Mouse (Mus musculus) forebrain, embryonic 10.5 days (tissue): ENCODE results near the gene Sgms1. TPM values are rescaled to one million over a fixed set of nuclear protein-coding genes. Genes with fewer than 3 reads are reported as not detected.

Experiments used
- DNase-seq: peaks from one replicate; pipeline ENCODE4 v3.0.0-alpha.2; 2017; ENCODE audit warnings: low spot score; ENCODE audit errors: extremely low spot score
- H3K27ac ChIP-seq: fragments of 300-500 bp; sonication (generic); 2 replicates; pipeline ENCODE4 v1.5.1; 2016; ENCODE audit warnings: mild to moderate bottlenecking
- H3K27me3 ChIP-seq: fragments of 300-500 bp; sonication (generic); 2 replicates; pipeline ENCODE4 v1.6.1; 2016; ENCODE audit warnings: mild to moderate bottlenecking; ENCODE audit not compliant: poor library complexity, severe bottlenecking
- H3K36me3 ChIP-seq: fragments of 300-500 bp; sonication (generic); replicated peaks from 2 replicates; pipeline ENCODE4 v1.6.1; 2016; ENCODE audit warnings: mild to moderate bottlenecking, moderate library complexity
- H3K4me1 ChIP-seq: fragments of 300-500 bp; sonication (generic); 2 replicates; pipeline ENCODE4 v1.6.1; 2016
- H3K4me3 ChIP-seq: fragments of 300-500 bp; sonication (generic); 2 replicates; pipeline ENCODE4 v1.5.1; 2016; ENCODE audit warnings: mild to moderate bottlenecking, moderate library complexity
- H3K9me3 ChIP-seq: fragments of 300-500 bp; sonication (generic); 2 replicates; pipeline ENCODE4 v1.6.1; 2016; ENCODE audit warnings: mild to moderate bottlenecking, moderate library complexity
- WGBS: fragments of 180-500 bp; shearing (Covaris S2); methylation state at CpG from one replicate; pipeline ENCODE4 v1.1.7; 2016; 5-methylcytosine and 5-hydroxymethylcytosine counted together
- polyA plus RNA-seq: library from polyadenylated mRNA; unstranded; fragments of >200 nt; fragmentation: Nextera tagmentation; extraction: Ambion mirVana; gene quantifications from 2 replicates; pipeline ENCODE4 v1.2.1, GENCODE M21; 2016

Sgms1 gene
- polyA plus RNA-seq, 1 experiment from 2014 or later: 15.1 TPM

DNA sequence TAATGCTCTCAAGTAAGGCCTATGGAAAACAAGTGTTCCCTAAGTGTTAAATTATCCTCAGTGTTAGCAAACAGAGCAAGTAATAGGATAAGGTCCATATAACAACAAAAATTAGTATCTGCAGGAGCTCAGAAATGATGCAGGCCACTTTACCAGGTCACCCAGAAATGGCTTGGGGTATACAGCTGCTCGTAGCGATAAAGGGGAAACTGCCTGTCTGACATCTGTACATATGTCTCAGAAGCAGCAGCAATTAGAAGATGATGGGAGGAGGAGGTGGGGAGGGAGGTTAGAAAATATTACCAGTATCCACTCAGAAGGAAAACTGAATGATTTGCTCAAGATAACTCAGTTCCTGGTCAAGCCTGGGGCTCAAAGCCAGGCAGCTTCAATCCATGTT is 162.3 kb downstream of the Sgms1 start:
- no peak overlapping the region for H3K4me3 ChIP-seq
- no peaks in the 10 kb centered on the region for H3K27me3 ChIP-seq
- 90% methylated on average over 2 of the region's 2 CpGs for WGBS
- H3K4me1 ChIP-seq: peaks cover 14% of the 10 kb centered on the region
- no peak for DNase-seq
- no peak overlapping the region for H3K27ac ChIP-seq
- H3K36me3 ChIP-seq: peaks cover 3% of the 10 kb centered on the region
- H3K9me3 ChIP-seq: no peaks in the 10 kb centered on the region

DNA sequence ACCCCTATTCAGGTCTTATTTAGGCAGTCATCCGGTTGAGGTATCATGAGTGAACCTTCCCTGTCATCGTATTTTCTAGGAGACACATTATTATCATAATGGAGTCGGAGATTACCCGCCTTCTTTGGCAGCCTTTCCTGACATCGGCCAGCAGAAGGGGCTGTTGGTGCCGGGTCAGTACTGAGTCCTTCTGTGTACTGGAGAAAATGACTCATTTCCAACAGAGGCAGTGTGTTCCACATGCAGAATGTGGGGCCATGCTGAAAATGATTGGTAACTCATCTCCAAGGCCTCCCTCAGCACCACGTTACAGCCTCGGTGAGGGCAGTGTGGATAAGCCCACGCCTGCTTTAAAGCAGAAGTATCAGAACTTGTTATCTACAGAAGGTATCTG is 164.4 kb downstream of the Sgms1 start:
- Histone ChIP-seq H3K4me1 (peaks cover 20% of the 10 kb centered on the region), H3K4me3 (no peak overlapping the region), H3K36me3 (peaks cover 6% of the 10 kb centered on the region), H3K9me3 (no peaks in the 10 kb centered on the region), H3K27me3 (no peaks in the 10 kb centered on the region), H3K27ac (no peak overlapping the region)
- WGBS: 86% methylated on average over 9 of the region's 9 CpGs
- DNase-seq: no peak

DNA sequence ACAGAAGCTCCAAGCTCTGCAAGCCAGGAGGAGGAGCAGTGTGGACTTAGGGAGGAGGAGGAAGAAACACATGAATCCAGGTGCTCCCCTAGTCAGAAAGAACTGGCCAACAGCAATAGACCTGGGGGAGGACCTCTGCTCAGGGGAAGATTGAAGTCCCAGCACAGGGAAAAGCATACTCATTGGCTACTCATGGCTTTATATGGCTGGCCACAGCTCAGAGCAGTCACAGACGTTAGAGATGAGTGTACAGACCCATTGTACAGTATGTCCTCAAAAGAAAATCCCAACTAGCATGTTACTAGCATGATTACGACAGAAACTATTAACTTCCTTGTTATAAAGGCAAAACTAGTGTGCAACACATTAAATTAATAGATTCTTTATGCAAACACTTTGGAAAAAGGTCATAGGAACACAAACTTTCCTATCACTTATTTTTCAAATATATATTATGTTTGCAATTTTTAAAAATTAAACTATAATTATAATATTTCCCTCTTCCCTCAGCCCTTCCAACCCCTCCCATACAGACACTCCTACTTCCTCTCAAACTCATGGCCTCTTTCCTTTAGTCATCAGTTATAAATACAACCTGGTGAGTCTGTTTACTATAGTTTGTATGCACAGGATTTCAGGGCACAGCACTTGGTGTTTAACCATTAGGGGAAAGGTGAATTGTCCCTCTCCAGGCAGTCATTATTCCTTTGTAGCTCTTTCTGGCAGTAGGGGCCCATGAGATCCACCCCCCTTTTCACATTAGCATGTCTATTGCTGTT is 165.0 kb downstream of the Sgms1 start:
- Histone ChIP-seq H3K4me3 (no peak overlapping the region), H3K27me3 (no peaks in the 10 kb centered on the region), H3K4me1 (peaks cover 20% of the 10 kb centered on the region), H3K36me3 (peaks cover 6% of the 10 kb centered on the region), H3K9me3 (no peaks in the 10 kb centered on the region), H3K27ac (no peak overlapping the region)
- WGBS: 85% methylated on average over 2 of the region's 2 CpGs
- no peak for DNase-seq

DNA sequence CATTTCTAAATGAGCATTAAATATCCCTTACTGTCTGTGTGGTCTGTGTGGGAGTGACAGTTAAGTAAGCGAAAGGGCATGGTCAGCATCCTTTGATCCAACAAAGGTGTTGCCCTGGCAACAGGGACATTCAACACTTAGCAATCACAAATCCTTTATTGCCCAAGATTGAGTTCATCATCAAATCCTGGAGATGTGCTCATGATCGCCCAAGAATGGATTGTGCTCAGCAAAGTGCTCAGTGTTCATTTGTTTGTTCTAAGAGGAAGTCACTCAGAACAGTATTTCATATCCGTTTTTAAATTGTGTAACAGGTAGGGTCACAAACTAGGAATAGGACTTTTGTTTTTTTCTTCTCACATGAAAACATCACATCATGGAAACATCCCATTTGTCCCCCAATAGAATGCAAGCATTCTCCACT is 165.8 kb downstream of the Sgms1 start:
- peaks cover 20% of the 10 kb centered on the region for H3K4me1 ChIP-seq
- H3K27me3 ChIP-seq: no peaks in the 10 kb centered on the region
- peaks cover 6% of the 10 kb centered on the region for H3K36me3 ChIP-seq
- H3K4me3 ChIP-seq: no peak overlapping the region
- WGBS: 85% methylated on average over 3 of the region's 3 CpGs
- H3K27ac ChIP-seq: no peak overlapping the region
- DNase-seq: no peak
- no peaks in the 10 kb centered on the region for H3K9me3 ChIP-seq

DNA sequence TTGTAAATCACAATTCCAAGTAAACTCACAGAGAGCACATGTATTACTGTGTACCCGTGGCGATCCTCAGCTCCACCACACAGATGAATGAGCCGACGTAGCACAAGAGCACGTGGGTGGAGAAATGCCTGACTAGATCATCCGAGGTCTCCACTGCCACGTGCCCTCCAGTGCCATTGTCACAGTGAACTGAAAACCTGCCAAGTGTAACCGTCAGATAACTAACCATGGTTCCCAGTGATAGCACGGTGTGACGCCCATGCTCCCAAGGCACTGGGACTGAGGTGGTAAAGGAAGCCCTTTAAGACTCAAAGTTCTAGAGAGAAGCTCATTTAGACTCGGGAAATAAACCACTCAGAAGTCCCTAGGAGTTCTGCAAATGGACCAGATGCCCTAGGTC is 167.4 kb downstream of the Sgms1 start:
- Histone ChIP-seq H3K9me3 (no peaks in the 10 kb centered on the region), H3K36me3 (peaks cover 6% of the 10 kb centered on the region), H3K27me3 (no peaks in the 10 kb centered on the region), H3K4me1 (peaks cover 20% of the 10 kb centered on the region), H3K27ac (no peak overlapping the region), H3K4me3 (no peak overlapping the region)
- DNase-seq: no peak
- 93% methylated on average over 11 of the region's 11 CpGs for WGBS

DNA sequence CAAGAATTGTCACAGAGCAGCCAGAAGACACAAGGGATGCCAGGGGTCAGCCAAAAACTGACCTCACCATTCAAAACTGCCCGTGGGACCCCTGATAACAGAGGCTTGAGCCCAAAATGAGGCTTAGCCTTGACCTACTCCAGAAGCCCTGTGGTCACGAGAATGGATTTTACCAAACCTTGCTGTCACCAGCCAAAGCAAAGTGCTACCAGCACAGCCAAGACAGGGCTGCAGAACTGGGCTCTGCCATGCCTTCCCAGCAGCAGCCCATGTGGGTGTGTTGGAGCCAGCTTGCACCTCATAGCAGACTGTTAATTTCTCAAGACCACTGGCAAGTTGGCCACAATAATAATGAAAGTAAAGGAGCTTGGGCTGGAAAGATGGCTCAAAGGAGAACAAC is 168.5 kb downstream of the Sgms1 start:
- 75% methylated on average over 2 of the region's 2 CpGs for WGBS
- H3K27ac ChIP-seq: no peak overlapping the region
- H3K36me3 ChIP-seq: peaks cover 6% of the 10 kb centered on the region
- H3K4me3 ChIP-seq: no peak overlapping the region
- peaks cover 20% of the 10 kb centered on the region for H3K4me1 ChIP-seq
- H3K27me3 ChIP-seq: no peaks in the 10 kb centered on the region
- H3K9me3 ChIP-seq: no peaks in the 10 kb centered on the region
- DNase-seq: no peak

DNA sequence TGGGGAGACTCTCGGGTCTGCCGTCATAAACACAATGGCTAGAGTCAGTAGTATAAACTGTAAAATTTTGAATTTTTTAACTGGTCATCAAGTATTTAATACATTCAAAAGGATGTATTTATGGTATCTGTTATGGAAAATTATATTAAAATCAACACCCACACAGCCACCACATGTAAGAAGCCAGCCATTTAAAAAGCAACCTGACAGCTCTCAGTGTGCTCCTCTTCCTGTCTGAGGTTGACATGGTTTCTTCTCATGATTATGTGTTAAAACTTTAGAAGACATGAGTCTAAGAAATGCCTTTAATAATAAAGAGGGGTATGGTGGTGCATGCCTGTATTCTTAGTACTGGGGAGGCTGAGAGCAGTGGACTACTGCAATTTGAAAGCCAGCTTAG is 172.8 kb downstream of the Sgms1 start:
- Histone ChIP-seq H3K27ac (no peak overlapping the region), H3K4me3 (no peak overlapping the region), H3K36me3 (no peaks in the 10 kb centered on the region), H3K4me1 (peaks cover 7% of the 10 kb centered on the region), H3K27me3 (no peaks in the 10 kb centered on the region), H3K9me3 (no peaks in the 10 kb centered on the region)
- DNase-seq: no peak
- 92% methylated on average over 2 of the region's 2 CpGs for WGBS

DNA sequence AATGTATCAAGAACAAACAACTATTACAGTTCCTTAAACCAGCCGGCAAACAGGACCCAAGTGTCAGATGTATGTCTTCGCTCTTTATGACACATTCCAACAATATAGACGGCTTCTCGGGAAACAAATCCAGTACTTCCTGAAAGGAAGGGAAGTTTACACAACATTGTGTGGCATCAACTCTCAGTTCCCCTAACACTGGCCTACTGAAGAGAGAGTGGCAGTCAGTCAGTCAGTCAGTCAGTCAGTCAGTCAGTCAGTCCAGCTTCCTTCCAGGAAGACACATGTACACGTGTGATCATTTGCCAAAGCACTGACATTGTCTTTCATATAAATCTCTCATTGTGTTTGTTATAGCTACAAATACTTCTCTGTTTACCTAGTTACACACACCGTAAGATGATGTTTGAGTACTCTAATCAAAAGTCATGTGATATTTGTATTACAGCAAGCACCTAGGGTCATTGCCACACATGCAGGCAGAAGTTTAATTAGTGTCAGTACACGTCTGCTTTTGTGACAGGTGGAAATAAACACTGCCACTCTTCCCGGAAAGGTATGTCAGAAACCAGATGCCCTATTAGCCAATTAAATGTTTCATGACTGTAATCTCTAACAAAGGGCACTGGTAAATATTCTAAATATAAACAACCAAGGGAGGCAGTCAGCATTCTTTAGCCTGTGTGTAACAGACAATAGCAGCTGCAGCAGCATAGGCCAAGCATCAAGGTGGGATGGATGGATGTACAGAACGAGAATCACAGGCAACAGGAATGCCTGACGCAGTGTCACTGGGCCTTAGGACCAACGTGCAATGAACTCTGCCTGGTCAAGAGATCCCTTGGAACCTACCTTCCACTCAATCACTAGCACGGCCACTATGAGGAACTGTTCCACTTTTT is 174.4 kb downstream of the Sgms1 start:
- Histone ChIP-seq H3K27me3 (no peaks in the 10 kb centered on the region; the same call in 1 of the 2 replicates), H3K27ac (no peak overlapping the region), H3K4me3 (no peak overlapping the region), H3K4me1 (peaks cover 13% of the 10 kb centered on the region), H3K9me3 (no peaks in the 10 kb centered on the region), H3K36me3 (no peaks in the 10 kb centered on the region)
- 89% methylated on average over 12 of the region's 12 CpGs for WGBS
- no peak for DNase-seq

DNA sequence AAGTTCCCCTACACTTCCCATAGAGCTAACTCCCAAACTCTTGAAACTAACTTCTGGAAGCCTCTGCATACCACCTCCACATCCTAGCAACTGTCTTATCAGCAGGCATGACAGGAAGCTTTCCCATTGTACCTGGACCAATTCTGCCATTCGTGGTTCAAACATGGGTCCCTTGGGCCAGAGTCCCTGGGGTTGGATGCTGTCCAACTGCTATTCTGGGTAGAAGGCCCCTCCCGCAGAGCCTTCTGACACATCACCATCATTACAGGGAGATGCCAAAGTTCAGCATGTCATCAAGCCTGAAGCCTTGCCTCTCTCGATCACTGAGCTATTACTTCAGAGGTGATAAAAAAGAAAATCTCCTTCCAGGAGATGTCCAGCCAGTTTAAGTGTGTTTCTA is 175.9 kb downstream of the Sgms1 start:
- Histone ChIP-seq H3K4me1 (peaks cover 17% of the 10 kb centered on the region), H3K27me3 (no peaks in the 10 kb centered on the region; the same call in 1 of the 2 replicates), H3K36me3 (no peaks in the 10 kb centered on the region), H3K27ac (no peak overlapping the region), H3K4me3 (no peak overlapping the region), H3K9me3 (no peaks in the 10 kb centered on the region)
- WGBS: 87% methylated on average over 3 of the region's 3 CpGs
- no peak for DNase-seq

DNA sequence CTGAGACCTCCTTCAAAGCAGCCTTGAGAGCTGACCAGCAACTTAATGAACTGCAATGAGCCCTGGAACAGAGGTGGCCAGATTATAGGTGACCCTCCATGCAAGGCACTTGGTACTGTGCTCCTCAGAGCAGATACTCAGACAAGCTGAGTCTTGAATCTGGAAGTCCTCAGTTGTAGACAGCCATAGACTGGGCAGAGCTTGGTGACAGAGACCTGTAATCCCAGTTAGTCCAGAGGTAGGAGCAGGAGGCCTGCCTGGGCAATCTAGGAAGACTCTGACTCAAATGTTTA is 178.3 kb downstream of the Sgms1 start:
- H3K36me3 ChIP-seq: no peaks in the 10 kb centered on the region
- no peaks in the 10 kb centered on the region for H3K9me3 ChIP-seq
- H3K27me3 ChIP-seq: no peaks in the 10 kb centered on the region; the same call in 1 of the 2 replicates
- H3K4me3 ChIP-seq: peak overlapping the region; percentile 55
- DNase-seq: no peak
- H3K4me1 ChIP-seq: peaks cover 17% of the 10 kb centered on the region
- peak overlapping the region; percentile 76 for H3K27ac ChIP-seq

DNA sequence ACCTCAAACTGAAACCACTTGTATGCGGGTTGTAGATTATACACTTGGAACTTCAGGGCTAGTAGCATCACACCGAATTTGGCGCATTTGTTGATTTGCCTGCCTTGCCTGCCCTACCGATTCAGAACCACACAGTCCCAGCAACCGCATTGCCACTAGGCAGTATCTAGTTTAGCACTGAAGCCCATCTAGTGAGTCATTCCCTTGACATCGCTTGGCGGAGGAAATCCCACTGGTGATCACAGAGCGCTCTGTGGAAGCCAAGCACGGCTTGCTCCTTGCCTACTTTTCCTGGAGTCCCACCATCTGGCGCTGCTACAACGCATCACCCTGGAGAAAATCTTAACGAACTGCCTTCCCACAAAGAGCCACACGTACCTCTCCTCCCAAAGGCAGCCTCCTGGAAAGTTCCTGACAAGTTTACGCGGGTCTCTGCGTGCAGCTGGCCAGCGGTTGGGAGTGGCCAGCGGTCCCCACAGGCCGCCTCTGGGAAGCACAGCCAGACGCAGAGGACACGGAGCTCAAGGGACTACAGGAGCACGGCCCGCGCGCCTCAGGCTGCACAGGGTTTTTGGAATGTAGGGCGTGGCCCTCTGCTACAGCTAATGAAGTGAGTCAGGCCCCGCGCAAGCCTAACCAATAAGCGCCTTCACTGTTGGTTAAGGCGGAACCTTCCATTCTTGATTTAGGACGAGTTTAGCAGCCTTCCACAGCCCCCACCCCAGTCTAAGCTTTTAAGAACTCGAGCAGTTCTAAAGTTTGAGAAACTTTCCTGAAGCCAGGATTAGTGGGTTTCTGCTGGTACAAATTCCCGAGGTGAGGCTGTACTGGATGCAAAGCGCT is 178.8 kb downstream of the Sgms1 start:
- H3K27me3 ChIP-seq: no peaks in the 10 kb centered on the region; the same call in 1 of the 2 replicates
- peak overlapping the region; percentile 76 for H3K27ac ChIP-seq
- WGBS: 4% methylated on average over 34 of the region's 34 CpGs
- peak overlapping the region; percentile 55 for H3K4me3 ChIP-seq
- peak; percentile 84 for DNase-seq
- H3K4me1 ChIP-seq: peaks cover 17% of the 10 kb centered on the region
- H3K9me3 ChIP-seq: no peaks in the 10 kb centered on the region
- no peaks in the 10 kb centered on the region for H3K36me3 ChIP-seq

DNA sequence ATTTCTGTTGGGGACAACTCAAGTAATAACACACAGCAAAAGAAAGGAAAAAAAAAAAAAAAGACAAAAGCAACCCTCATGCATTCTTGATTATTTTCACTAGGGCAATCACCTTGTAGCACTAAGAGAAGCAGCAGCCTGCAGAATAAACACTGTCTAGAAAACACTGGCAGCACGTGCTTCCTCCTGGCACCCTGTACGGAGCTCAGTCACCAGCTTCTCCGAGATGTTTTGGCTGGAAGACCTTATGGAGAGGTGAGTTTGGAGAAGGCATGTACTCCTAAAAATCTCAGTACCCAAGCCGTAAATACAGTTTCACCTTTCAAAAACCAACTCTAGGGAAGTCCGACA is 179.4 kb downstream of the Sgms1 start:
- DNase-seq: no peak
- WGBS: 39% methylated on average over 5 of the region's 5 CpGs
- peaks cover 17% of the 10 kb centered on the region for H3K4me1 ChIP-seq
- peak overlapping the region; percentile 76; the same call in 1 of the 2 replicates for H3K27ac ChIP-seq
- no peaks in the 10 kb centered on the region; the same call in 1 of the 2 replicates for H3K27me3 ChIP-seq
- peak overlapping the region; percentile 55 for H3K4me3 ChIP-seq
- H3K9me3 ChIP-seq: no peaks in the 10 kb centered on the region
- no peaks in the 10 kb centered on the region for H3K36me3 ChIP-seq
